Mouse (Mus musculus) midbrain, embryonic 11.5 days (tissue): ENCODE results near the gene Polg2. TPM values are rescaled to one million over a fixed set of nuclear protein-coding genes. Genes with fewer than 3 reads are reported as not detected.
"Not testable (repeated sequence)": the region's sequence is repeated elsewhere in the genome, so short reads cannot be mapped to it uniquely, and the experiment has no call there.

Experiments used
- ATAC-seq: fragments of 200-750 bp; cut with Nextera tagmentation; 2 replicates; pipeline ENCODE4 v1.8.0; 2017; ENCODE audit warnings: moderate TSS enrichment, moderate library complexity; ENCODE audit not compliant: low FRiP score
- DNase-seq: peaks from one replicate; pipeline ENCODE4 v3.0.0; 2015; ENCODE audit warnings: low spot score; ENCODE audit errors: missing footprints
- H3K27ac ChIP-seq: fragments of 300-500 bp; sonication (generic); 2 replicates; pipeline ENCODE4 v1.5.1; 2014; ENCODE audit warnings: low read depth, low read length
- H3K27me3 ChIP-seq: fragments of 300-500 bp; sonication (generic); 2 replicates; pipeline ENCODE4 v1.6.1; 2014; ENCODE audit warnings: mild to moderate bottlenecking, low read length, moderate library complexity, mixed read lengths; ENCODE audit not compliant: control insufficient read depth, insufficient read depth
- H3K36me3 ChIP-seq: fragments of 300-500 bp; sonication (generic); 2 replicates; pipeline ENCODE4 v1.6.1; 2014; ENCODE audit warnings: mild to moderate bottlenecking, low read length, moderate library complexity, mixed read lengths; ENCODE audit not compliant: control insufficient read depth, insufficient read depth
- H3K4me1 ChIP-seq: fragments of 300-500 bp; sonication (generic); 2 replicates; pipeline ENCODE4 v1.6.1; 2014; ENCODE audit warnings: low read length; ENCODE audit not compliant: control insufficient read depth, insufficient read depth
- H3K4me2 ChIP-seq: fragments of 300-500 bp; sonication (generic); 2 replicates; pipeline ENCODE4 v1.6.1; 2014; ENCODE audit warnings: mild to moderate bottlenecking, moderate library complexity
- H3K4me3 ChIP-seq: fragments of 300-500 bp; sonication (generic); 2 replicates; pipeline ENCODE4 v1.5.1; 2014; ENCODE audit warnings: low read depth, low read length
- H3K9ac ChIP-seq: fragments of 300-500 bp; sonication (generic); 2 replicates; pipeline ENCODE4 v1.6.1; 2014; ENCODE audit warnings: low read length
- H3K9me3 ChIP-seq: fragments of 300-500 bp; sonication (generic); 2 replicates; pipeline ENCODE4 v1.6.1; 2016; ENCODE audit warnings: low read length; ENCODE audit not compliant: control insufficient read depth
- WGBS: fragments of 180-500 bp; shearing (Covaris S2); extraction: QIAGEN DNeasy Blood & Tissue Kit; methylation state at CpG from one replicate; pipeline ENCODE4 v1.1.7; 2014; 5-methylcytosine and 5-hydroxymethylcytosine counted together
- polyA plus RNA-seq: library from polyadenylated mRNA; unstranded; fragments of >200 nt; fragmentation: Nextera tagmentation; extraction: Ambion mirVana; gene quantifications from 2 replicates; pipeline ENCODE4 v1.2.1, GENCODE M21; 2014

Polg2 gene
- polyA plus RNA-seq, 1 experiment from 2014 or later = 9.7 TPM

- 71% methylated on average over 1 of the region's 1 CpGs for WGBS
- H3K9ac ChIP-seq, H3K4me3 ChIP-seq, H3K4me2 ChIP-seq, H3K27ac ChIP-seq, ATAC-seq, H3K27me3 ChIP-seq, H3K9me3 ChIP-seq, DNase-seq, H3K4me1 ChIP-seq: not testable (repeated sequence)
- H3K36me3 ChIP-seq = peaks cover 13% of the 10 kb centered on the region
Observed at GRCm38 (mm10) chr11:106807442-106807841, 28.1 kb upstream of the Polg2 start.

DNA sequence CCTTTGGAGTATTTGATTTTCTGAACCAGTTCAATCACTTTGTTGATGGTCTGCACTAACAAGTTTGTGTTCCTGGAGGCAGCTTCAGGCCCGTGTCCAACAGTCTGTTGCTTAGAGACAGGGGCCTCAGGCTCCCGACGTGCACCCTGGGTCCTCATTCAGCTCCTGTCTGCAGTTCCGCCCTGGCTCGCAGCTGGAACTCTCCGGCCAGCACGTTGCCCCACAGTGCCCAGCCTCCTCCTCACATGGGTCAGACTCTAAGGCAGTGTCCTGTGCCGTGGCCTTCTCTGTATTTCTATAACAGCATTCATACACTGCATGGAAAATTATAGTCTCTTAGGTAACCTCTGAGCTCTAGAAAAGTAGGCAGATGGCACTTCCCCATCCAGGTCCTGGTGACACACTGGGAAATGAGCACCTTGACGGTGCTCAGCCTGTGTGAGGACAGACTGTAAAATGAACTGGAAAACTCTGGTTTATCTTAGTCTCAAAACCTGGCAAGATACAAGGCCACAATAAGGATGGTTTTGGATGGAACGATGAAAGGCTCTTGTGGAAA, 22.8 kb upstream of the Polg2 start:
- 91% methylated on average over 10 of the region's 10 CpGs for WGBS
- no peak overlapping the region for H3K4me2 ChIP-seq

GRCm38 (mm10) chr11:106795679-106796078, 16.3 kb upstream of the Polg2 start:
- WGBS = 74% methylated on average over 9 of the region's 9 CpGs

More for the DNA sequence above, 22.8 kb upstream of the Polg2 start:
- Histone ChIP-seq H3K4me1 (no peaks in the 10 kb centered on the region), H3K9ac (no peak overlapping the region), H3K9me3 (no peaks in the 10 kb centered on the region; the same call in 1 of the 2 replicates), H3K27ac (no peak overlapping the region), H3K27me3 (no peaks in the 10 kb centered on the region), H3K36me3 (peaks cover 36% of the 10 kb centered on the region), H3K4me3 (no peak overlapping the region)
- ATAC-seq = no peak
- no peak for DNase-seq

DNA sequence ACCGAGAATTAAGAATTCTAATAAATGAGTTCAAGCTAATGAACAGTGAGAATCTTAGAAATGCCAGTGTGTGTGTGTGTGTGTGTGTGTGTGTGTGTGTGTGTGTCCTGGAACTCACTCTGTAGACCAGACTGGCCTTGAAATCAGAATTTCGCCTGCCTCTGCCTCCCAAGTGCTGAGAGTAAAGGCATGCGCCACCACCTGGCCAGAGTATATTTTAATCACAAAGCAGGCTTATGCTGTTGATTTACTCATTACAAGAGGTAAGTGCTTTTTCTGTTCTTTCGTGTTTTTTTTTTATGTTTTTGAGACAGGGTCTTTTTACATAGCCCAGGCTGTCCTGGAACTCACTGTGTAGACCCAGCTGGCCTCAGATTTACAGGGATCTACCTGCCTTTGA, 14.5 kb upstream of the Polg2 start:
- Histone ChIP-seq H3K36me3 (peaks cover 13% of the 10 kb centered on the region), H3K27ac (no peak overlapping the region), H3K27me3 (no peaks in the 10 kb centered on the region), H3K4me2 (no peak overlapping the region), H3K9ac (no peak overlapping the region), H3K4me1 (peaks cover 5% of the 10 kb centered on the region; the same call in 1 of the 2 replicates), H3K4me3 (no peak overlapping the region), H3K9me3 (no peaks in the 10 kb centered on the region; the same call in 1 of the 2 replicates)
- WGBS = 72% methylated on average over 4 of the region's 4 CpGs
- DNase-seq (no peak), ATAC-seq (no peak)

More at GRCm38 (mm10) chr11:106795679-106796078, 16.3 kb upstream of the Polg2 start:
- H3K9me3 ChIP-seq = no peaks in the 10 kb centered on the region; the same call in 1 of the 2 replicates
- no peak overlapping the region for H3K27ac ChIP-seq
- DNase-seq (no peak), ATAC-seq (no peak)
- H3K27me3 ChIP-seq = no peaks in the 10 kb centered on the region
- H3K36me3 ChIP-seq = peaks cover 21% of the 10 kb centered on the region
- no peak overlapping the region for H3K4me3 ChIP-seq
- no peaks in the 10 kb centered on the region for H3K4me1 ChIP-seq
- H3K4me2 ChIP-seq = no peak overlapping the region
- H3K9ac ChIP-seq = no peak overlapping the region

GRCm38 (mm10) chr11:106789649-106790048, 10.3 kb upstream of the Polg2 start:
- Histone ChIP-seq H3K4me2 (peak overlapping the region; percentile 64), H3K27ac (peak overlapping the region; percentile 98), H3K4me1 (peaks cover 15% of the 10 kb centered on the region), H3K9me3 (no peaks in the 10 kb centered on the region), H3K27me3 (no peaks in the 10 kb centered on the region), H3K4me3 (peak overlapping the region; percentile 98), H3K36me3 (peaks cover 4% of the 10 kb centered on the region; the same call in 1 of the 2 replicates), H3K9ac (peak overlapping the region; percentile 100)
- DNase-seq (peak; percentile 92), ATAC-seq (no peak)
- 0% methylated on average over 6 of the region's 6 CpGs for WGBS

- whole genome bisulfite sequencing = under 1% methylated on average over 58 of the region's 58 CpGs
- Histone ChIP-seq H3K27me3 (no peaks in the 10 kb centered on the region), H3K36me3 (peaks cover 6% of the 10 kb centered on the region; the same call in 1 of the 2 replicates), H3K27ac (peak within 1 kb of the TSS; percentile 98), H3K4me2 (peak within 1 kb of the TSS; percentile 64), H3K4me3 (peak within 1 kb of the TSS; percentile 98), H3K9ac (peak within 1 kb of the TSS; percentile 100), H3K4me1 (peaks cover 15% of the 10 kb centered on the region), H3K9me3 (no peaks in the 10 kb centered on the region)
- ATAC-seq (peak; percentile 93), DNase-seq (peak; percentile 100)
Observed at GRCm38 (mm10) chr11:106788775-106789459, 9.6 kb upstream of the Polg2 start, which contains the start of the genes Ddx5 and Cep95. Gene Ddx5, minus strand, starts transcription at chr11:106789185. Gene Cep95, plus strand, starts transcription at chr11:106789252.

DNA sequence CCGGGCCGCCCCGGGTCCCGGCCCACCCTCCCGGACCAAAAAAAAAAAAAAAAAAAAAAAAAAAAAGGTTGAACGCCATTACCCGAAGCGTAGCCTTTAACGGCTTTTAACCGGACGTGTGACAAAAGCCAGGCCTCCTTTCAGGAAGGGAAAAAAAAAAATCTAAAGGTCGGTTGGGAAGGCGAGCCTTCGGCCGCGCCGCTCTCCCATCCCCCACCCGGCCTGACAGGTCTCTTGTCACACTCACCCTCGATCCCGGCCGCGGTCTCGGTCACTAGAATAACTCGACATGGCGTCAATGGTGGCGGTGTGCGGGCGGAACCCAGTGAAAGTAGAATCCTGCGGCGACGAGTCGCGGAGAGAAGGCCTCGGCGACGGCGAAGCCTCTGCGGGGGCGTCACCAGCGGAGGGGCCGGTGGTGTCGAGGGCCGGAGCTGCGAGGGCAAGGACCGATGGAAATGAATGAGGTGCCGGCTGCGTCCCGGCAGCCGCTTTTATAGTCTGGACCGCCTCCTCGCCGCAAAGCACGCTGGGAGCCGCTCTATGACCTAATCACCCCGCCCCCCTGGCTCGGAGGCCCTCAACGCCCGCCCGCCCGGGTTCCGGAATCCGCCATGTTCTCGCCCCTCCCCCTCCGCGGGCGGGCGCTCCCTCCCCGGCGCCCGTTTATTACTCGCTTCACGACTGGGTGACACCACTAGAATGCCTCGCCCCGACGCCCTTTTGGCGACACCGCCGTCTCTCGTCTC, 8.9 kb upstream of the Polg2 start:
- peak overlapping the region; percentile 98 for H3K4me3 ChIP-seq
- ATAC-seq (peak; percentile 77), DNase-seq (no peak)
- H3K27ac ChIP-seq = peak overlapping the region; percentile 98
- peak overlapping the region; percentile 100 for H3K9ac ChIP-seq
- no peaks in the 10 kb centered on the region for H3K9me3 ChIP-seq
- H3K4me2 ChIP-seq = peak overlapping the region; percentile 64
- under 1% methylated on average over 77 of the region's 79 CpGs for WGBS
- H3K4me1 ChIP-seq = peaks cover 15% of the 10 kb centered on the region
- peaks cover 13% of the 10 kb centered on the region for H3K36me3 ChIP-seq
- no peaks in the 10 kb centered on the region for H3K27me3 ChIP-seq

GRCm38 (mm10) chr11:106787131-106788025, 8.0 kb upstream of the Polg2 start:
- H3K9ac ChIP-seq = peak overlapping the region; percentile 100
- H3K36me3 ChIP-seq = peaks cover 20% of the 10 kb centered on the region
- peak overlapping the region; percentile 98 for H3K4me3 ChIP-seq
- no peaks in the 10 kb centered on the region for H3K9me3 ChIP-seq
- H3K27me3 ChIP-seq = no peaks in the 10 kb centered on the region
- ATAC-seq = 0 out of 2 replicates have a peak, but pooled peaks have one; percentile 3
- WGBS = under 1% methylated on average over 64 of the region's 65 CpGs
- H3K27ac ChIP-seq = peak overlapping the region; percentile 98
- peaks cover 15% of the 10 kb centered on the region for H3K4me1 ChIP-seq
- H3K4me2 ChIP-seq = peak overlapping the region; percentile 55
- DNase-seq = peak; percentile 95
